Mouse (Mus musculus) subcutaneous adipose tissue, adult 2 months (tissue): ENCODE measurements around the gene A630073D07Rik. TPM values are rescaled to one million over a fixed set of nuclear protein-coding genes. Genes with fewer than 3 reads are reported as not detected.

Source experiments
- polyA plus RNA-seq: library from polyadenylated mRNA; depleted of rRNA; stranded (reverse); fragments of >200 nt; gene quantifications from 2 replicates; pipeline ENCODE4 v1.2.3, GENCODE M21; 2012; ENCODE audit warnings: low replicate concordance; rRNA removed

The A630073D07Rik gene
- not detected in 2 replicates for polyA plus RNA-seq

GRCm38 (mm10) chr6:132651426-132651825 is at the start of gene A630073D07Rik:
Gene A630073D07Rik (minus strand): TSS chr6:132651526.

GRCm38 (mm10) chr6:132700907-132701306 is 49.6 kb upstream of the A630073D07Rik start, which contains the start of gene Tas2r121:
Gene Tas2r121 (minus strand): TSS chr6:132701007.

GRCm38 (mm10) chr6:132656653-132657052 is 5.3 kb upstream of the A630073D07Rik start, which contains the start of gene Tas2r120:
Gene Tas2r120 (plus strand): TSS chr6:132656953.

GRCm38 (mm10) chr6:132595613-132596012 is 55.7 kb downstream of the A630073D07Rik start, which contains the start of gene Prp2:
Gene Prp2 (plus strand): TSS chr6:132595913.

Other genes with a start within 250 kb of the A630073D07Rik start
- not detected in 2 replicates for gene Prh1, start 81.7 kb downstream of the A630073D07Rik start, polyA plus RNA-seq
- gene Prp2, start 55.6 kb downstream of the A630073D07Rik start, polyA plus RNA-seq, result not detected in 2 replicates
- gene Tas2r120, start 5.4 kb upstream of the A630073D07Rik start, polyA plus RNA-seq, result not detected in 2 replicates
- gene Tas2r121, start 49.5 kb upstream of the A630073D07Rik start, polyA plus RNA-seq, result not detected in 2 replicates
- gene Tas2r122, start 60.4 kb upstream of the A630073D07Rik start, polyA plus RNA-seq, result not detected in 2 replicates
- gene Tas2r115, start 86.5 kb upstream of the A630073D07Rik start, polyA plus RNA-seq, result not detected in 2 replicates
- not detected in 2 replicates for gene Tas2r124, start 103.2 kb upstream of the A630073D07Rik start, polyA plus RNA-seq
- not detected in 2 replicates for gene Tas2r102, start 110.6 kb upstream of the A630073D07Rik start, polyA plus RNA-seq
- gene Tas2r136, start 126.6 kb upstream of the A630073D07Rik start, polyA plus RNA-seq, result not detected in 2 replicates
- gene Tas2r117, start 151.3 kb upstream of the A630073D07Rik start, polyA plus RNA-seq, result not detected in 2 replicates
- gene Tas2r123, start 195.6 kb upstream of the A630073D07Rik start, polyA plus RNA-seq, result not detected in 2 replicates
- not detected in 2 replicates for gene Tas2r116, start 203.9 kb upstream of the A630073D07Rik start, polyA plus RNA-seq
- not detected in 2 replicates for gene Tas2r110, start 216.5 kb upstream of the A630073D07Rik start, polyA plus RNA-seq
- not detected in 2 replicates for gene Tas2r113, start 241.5 kb upstream of the A630073D07Rik start, polyA plus RNA-seq